Mouse (Mus musculus) adrenal gland, adult 18-20 months (tissue): Measurements from ENCODE around the gene Npy5r. TPM values are rescaled to one million over a fixed set of nuclear protein-coding genes. Genes with fewer than 3 reads are reported as not detected.

ENCODE experiments used
- DNase-seq, 2 experiments: peaks; one replicate each; pipeline ENCODE4 v3.0.0; 2021 to 2022; ENCODE audit warnings: low spot score in 2 of 2
- long read RNA-seq, 2 experiments: library from polyadenylated mRNA; stranded (forward); transcript quantifications; one replicate each; pipeline ENCODE4 v2.0.0; 2021
- total RNA-seq, 2 experiments: library from RNA; stranded (reverse); gene quantifications; 1 replicate in 1 of 2; 2 replicates in 1 of 2; pipeline ENCODE4 v1.2.3; 2021

The Npy5r gene
- total RNA-seq: under 1 TPM; 0.13 to 0.27 TPM
- long read RNA-seq, experiment 1: 0 reads
- long read RNA-seq, experiment 2, partial matches to known transcripts: 0 of 1 reads
- long read RNA-seq, experiment 2, other reads (novel, unspliced or antisense): 0 of 1 reads

DNA sequence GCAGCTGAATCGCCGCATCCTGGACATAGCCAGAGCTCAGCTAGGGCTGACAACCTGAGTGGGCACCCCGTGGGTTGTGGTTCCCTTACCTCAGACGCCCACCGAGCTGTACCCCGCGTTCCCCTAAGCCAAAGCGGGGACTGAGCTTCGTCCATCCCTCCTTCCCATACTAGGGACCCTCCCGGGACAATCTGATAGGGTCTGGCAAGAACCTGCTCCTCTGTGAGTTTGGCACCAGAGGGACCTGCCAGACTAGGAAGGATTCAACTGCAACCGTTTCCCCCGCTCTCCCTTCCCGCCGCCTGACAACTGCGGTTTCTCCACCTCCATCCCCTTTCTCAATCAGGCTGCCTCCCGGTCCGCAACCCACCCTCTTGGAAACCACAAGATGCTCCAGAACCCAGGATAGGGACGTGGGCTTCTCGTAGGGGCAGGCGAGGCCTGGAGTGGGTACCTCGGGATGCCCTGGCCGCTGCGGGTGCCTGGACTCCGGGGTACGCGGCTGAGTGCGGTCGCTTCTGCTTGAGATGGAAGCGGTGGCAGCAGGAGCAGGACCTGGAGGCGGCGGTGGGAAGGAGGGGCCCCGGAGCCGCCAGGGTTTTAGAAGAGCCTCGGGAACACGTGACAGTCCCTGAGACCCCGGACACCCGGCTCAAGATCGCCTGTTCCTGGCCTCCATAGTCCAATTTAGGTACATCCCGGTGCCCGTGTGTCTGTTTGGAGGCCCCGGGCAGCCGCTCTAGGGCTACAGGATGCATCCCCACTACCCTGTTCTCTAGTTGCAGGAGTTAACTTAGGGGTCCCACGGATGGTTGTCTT is at the start of gene Npy5r:
Gene Npy5r (minus strand): TSS at position 618 of the 819 bp plus-strand sequence.
- no peak for DNase-seq

DNA sequence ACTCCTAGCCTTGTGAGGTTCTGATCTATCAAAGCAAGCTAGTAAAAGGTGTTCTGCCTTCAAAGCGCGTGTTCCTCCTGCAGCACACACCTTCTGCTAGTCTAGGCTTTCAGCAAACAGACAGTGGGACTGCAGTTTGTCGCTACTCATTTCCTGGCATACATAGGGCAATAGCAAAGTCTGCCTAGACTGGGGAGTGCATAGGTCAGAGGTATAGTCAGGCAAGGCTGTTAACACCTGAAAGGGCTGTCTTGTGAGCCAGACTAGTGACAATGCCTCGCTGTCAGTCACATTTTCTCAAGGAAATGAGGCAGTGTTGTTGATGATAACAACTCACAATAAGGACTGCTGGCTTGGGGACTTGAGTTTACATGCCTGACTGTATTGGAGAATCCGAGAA is 44.0 kb upstream of the Npy5r start:
- no peak for DNase-seq

DNA sequence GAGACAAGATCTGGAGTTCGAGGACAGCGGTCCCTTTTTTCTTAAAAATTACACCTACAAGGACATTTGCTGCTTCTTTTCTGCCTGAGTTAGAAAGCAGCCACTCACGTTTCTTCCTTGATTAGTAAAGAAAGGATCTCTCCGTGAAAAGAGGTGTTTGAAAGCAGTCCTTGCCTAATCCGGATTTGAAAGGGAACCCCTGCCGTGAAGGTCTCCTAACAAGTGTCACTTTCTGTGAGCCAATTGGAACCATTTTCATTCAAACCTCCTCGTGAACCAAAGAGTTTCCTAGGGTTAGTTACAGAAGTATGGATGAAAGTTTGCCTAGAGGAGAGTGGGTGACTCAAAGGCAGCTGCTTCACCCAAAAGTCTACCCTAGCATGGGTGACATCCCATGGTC is 41.5 kb upstream of the Npy5r start:
- DNase-seq: no peak

DNA sequence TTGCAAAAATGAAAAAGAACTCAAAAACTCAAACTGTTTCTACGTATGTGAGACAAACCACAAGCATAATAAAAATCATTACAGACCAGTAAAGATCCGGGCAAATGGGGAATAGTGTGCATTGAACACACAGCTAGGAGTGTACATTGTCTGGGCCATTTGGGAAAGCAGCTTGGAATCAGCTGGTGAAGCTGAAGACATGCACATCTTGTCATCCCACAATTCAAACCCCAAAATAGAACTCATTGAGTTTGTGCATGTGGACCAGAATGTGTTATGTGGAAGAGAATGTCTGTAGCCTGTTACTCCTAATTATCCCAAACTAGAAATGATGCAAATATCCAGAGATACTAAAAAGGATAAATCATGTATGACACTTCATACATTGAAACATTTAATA is 34.9 kb upstream of the Npy5r start:
- DNase-seq: no peak

DNA sequence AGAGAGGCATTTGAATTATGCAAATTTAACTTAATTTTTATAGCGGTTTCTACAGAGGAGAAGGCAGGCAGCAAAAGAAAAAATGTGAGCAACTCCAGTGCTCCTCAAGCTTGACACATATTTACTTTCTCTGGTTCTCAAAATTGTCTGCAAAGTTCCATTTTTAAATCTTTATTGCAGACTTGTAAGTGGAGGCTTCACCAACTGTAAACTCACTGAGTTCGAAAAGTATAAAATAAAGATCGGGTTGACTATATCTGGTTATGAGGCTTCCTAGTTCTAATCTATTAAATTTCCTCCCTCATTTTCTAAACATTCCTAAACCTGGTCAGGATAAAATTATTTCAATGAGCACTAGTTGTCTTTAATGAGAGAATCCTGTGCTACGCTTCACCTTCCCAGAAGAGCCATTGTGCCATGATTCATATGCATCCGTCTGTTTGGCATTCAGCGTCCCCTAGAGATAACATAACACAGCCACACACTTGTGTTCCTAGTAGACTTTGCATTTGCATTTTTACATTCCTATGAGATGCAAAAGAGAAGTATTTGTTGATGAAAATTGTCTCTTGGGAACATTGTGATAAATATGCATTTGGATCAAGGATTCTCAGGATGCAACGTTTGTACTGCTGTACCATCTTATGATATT is 26.5 kb upstream of the Npy5r start:
- DNase-seq: no peak

DNA sequence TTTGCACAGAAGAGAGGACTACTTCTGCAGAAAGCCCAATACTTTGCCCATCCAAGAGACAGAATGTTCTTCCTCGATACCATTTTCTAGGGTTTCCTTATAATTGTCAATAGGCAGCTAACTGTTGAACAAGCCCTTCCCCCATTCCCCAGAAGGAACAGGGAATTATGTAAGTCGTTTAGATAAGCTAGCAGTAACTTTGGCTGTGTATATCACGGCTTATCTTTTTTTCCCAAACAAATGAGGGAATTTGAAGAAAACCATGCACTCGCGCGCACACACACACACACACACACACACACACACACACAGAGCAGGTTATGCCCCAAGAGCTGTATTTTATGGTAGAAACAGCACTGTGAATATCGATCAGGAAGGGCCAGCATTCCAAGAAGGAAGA is 10.9 kb upstream of the Npy5r start:
- no peak for DNase-seq

DNA sequence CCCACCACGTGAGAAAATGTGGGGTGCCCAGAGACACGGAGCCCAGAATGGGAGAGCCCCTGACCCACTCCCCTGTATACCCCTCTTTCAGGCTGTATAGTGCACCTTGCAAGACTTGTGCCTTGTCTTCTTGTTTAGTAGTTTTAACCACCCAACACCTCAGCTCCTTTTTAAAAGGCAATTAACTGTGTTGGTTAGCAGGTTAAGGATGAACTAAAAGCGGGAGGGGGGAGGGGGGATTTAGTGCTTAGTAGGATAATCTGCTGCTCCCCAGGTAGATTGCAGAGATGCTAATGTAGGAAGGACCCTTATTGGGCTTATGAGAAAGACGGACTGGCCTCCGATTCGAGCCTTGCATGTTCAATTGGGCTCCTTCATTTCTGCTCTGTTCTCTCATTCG is 10.1 kb upstream of the Npy5r start:
- no peak for DNase-seq

DNA sequence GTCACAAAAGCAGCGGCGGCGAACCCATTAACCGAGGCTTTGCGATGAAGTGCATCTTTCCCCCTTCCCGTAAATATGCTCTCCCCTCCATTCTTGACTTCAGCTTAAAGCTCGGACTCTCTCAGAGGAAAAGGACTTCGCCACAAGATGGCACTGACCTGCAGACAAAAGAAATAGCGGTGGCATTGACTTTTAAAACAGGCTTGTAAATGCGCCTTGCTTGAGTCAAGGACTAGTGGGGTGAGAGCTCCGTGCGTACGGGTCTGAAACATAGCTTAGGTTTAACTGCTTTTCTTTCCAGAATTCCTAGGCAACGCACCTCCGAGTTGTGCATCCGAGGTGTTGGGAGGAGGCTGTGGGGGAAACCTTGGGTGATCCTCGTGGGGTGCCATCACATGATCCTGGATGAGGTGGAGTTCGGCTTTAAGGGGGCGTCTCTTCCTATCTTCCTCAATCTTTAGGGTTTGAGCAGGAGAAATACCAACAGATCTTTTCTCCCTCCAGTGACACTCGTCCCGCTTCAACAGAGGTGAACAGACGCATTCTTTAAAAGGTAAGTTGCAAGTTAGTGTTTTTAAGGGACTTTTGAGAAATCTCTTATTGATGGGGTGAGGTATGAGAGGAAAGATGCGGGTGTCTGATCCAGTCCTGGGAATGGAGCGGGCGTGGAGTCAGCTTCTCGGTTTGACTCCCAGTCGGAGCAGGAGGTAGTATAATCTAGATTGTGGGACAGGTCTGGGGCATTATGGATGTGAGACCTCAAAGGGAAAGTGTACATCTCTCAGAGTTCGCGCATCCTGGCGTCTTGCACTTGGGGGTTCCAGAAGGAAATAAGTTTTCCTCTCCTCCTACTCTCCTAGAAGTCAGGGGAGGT is 9.3 kb upstream of the Npy5r start, which contains the start of gene Npy1r:
Gene Npy1r (plus strand): TSS at position 223 of the 874 bp plus-strand sequence.
- peak; percentile 16 to 19 for DNase-seq

DNA sequence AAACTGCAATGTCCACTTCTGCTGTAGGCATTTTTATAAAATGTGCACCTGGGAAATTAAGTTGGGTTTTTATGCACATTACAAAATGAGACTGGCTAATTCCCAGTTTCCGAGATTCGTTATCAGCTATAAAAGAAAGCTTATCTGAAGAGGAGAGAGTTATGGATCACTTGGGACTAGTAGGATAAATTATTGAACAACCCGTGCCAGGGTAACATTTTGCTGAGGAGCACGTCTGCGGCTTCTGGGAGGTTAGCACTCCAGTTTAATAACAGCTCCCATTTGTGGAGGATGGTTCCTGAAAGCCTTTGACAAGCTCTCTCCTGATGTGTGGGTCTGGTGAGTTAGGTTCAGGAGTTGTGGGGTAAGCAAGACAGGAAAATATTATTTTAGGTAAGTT is 2.5 kb upstream of the Npy5r start:
- DNase-seq: no peak

DNA sequence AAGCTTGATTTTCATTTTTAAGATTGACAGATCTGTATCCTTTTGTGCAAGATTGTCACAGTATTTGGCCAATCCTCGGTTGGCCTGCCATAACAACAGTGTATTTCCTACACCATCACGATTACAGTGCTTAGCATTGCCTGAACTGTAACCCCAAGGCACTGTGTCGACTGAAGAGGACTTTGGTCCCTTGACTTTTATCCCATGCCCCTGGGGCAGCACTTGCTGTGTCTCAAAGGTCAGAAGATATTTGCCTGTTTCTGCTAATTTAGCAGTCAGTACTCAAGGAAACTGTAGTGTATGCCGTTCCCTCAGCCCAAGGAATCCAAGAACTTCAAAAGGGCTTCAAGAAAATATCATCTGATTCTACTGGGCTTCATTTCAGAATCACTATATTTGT is 871 bp upstream of the Npy5r start:
- DNase-seq: no peak

DNA sequence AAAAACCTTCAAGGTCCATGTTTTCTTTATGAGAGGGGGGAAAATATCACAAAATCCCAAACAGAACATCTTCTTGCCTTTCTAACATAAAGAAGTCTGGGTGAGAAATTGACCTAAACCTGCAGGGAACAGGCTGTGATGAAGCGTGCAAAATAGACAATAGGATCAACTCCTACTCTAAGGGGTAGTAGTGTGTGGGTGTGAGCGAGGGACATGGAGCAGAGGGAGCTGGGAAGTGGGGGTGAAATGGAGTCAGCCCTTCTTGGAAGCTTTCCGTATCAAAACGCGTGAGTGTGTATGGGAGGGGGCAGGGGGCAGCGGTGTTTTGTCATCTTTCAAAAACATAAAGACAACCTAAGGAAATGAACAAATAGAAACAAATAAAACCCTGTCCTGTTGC is 467 bp upstream of the Npy5r start:
- no peak for DNase-seq

DNA sequence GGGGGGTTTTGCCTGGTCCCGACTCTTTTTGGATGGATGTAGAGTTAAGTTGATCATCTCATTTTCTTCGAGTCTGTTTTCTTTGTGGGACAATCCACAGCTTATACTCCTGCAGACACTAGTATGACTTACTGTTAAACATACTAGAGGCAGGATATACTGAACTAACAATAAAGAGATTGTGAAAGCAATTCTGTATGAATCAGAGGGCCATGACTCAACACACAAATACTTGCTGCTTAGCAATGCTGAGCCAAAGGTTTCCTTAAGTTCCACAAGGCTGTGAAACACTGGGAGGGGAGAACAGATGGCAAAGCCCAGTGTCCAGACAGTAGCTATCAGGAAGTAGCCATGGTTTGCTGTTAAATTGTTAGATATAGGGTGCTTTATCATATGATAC is 6.7 kb downstream of the Npy5r start:
- DNase-seq: no peak

DNA sequence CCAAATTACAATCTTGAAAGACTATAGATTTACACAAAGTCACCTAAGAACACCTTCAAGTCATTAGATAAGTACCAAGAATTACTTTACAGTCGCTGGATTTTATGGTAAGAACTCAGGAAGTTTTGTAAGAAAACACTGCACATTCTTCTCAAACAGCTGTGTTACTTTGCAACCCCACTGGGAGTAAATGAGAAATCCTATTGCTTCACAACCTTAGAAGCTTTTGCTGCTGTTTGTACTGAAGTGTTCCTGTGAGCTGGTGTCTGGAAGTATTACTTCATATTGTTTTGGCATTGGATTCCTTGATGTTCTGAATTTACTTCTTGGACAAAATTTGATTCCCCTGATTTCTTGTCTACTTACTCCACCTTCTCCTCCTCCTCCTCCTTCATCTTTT is 57.2 kb downstream of the Npy5r start:
- no peak for DNase-seq

Other genes starting within 250 kb of the Npy5r start
- 1 to 10 TPM; 6.9 to 7.3 TPM for gene Tma16, start 201.6 kb downstream of the Npy5r start, total RNA-seq
- gene Tktl2, start 176.4 kb downstream of the Npy5r start, total RNA-seq: not detected
- 1 to 10 TPM; 4.6 to 5.6 TPM for gene Npy1r, start 9.1 kb upstream of the Npy5r start, total RNA-seq
- gene Naf1, start 172.1 kb upstream of the Npy5r start, total RNA-seq: 10 to 100 TPM; 12.3 to 15.5 TPM